In genomic region chr3:134219881-134220280, GRCm38 (mm10) we compare ENCODE assay signal across 2 mouse cellular contexts. TPM values are rescaled to one million over a fixed set of nuclear protein-coding genes. Genes with fewer than 3 reads are reported as not detected.
"Had no signal": no experiment of that assay in that cellular context is flagged by ENCODE, and none has a peak within 500 bp of the region (broad histone marks: within the 10 kb centered on the region; RNA-seq: fewer than 3 reads in every experiment).

No protein-coding gene starts in this region.

RNA-seq across cellular contexts. Expression of gene Cxxc4, which starts 16.4 kb away (rescaled TPM):
- total RNA-seq: hematopoietic stem cell, adult 5-6 weeks had no signal
- polyA plus RNA-seq: inflammation-experienced regulatory T-cells, adult 6 months had no signal
